Mouse (Mus musculus): ENCODE data around the gene Cfb.

GRCm38 (mm10) chr17:34897373-34898159 lies 35.2 kb upstream of the Cfb start:
- TF ChIP-seq CTCF (IDR thresholded peaks at IDR 0.05; ENCODE audit: low read depth, low read length) (no peak), POLR2A (IDR thresholded peaks at IDR 0.05; ENCODE audit: borderline replicate concordance, low read depth, low read length) (no peak)

Measured in bone marrow macrophage, adult 2 months (primary cell).